Mouse (Mus musculus) liver, postnatal 0 days (tissue): ENCODE results near the gene Irak1. TPM values are rescaled to one million over a fixed set of nuclear protein-coding genes. Genes with fewer than 3 reads are reported as not detected.
A peak's percentile ranks its signal among the peaks of the same experiment; 100 is the strongest.

ENCODE experiments used
- ATAC-seq: fragments of 200-750 bp; cut with Nextera tagmentation; 2 replicates; pipeline ENCODE4 v1.8.0; 2017; ENCODE audit warnings: mild to moderate bottlenecking, moderate library complexity
- DNase-seq: peaks from one replicate; pipeline ENCODE4 v3.0.0-alpha.2; 2016
- H3K27ac ChIP-seq: fragments of 300-500 bp; sonication (generic); 2 replicates; pipeline ENCODE4 v1.5.1; 2014; ENCODE audit warnings: antibody characterized with exemption, moderate library complexity, mild to moderate bottlenecking, low read depth
- H3K27me3 ChIP-seq: fragments of 300-500 bp; sonication (generic); 2 replicates; pipeline ENCODE4 v1.6.1; 2014; ENCODE audit warnings: low read length, control low read depth, mixed read lengths; ENCODE audit not compliant: insufficient read depth
- H3K36me3 ChIP-seq: fragments of 300-500 bp; sonication (generic); replicated peaks from 2 replicates; pipeline ENCODE4 v1.6.1; 2014; ENCODE audit warnings: mild to moderate bottlenecking, control low read depth, low read length, moderate library complexity, mixed read lengths; ENCODE audit not compliant: insufficient read depth
- H3K4me1 ChIP-seq: fragments of 300-500 bp; sonication (generic); 2 replicates; pipeline ENCODE4 v1.6.1; 2014; ENCODE audit warnings: antibody characterized with exemption, mild to moderate bottlenecking, control low read depth; ENCODE audit not compliant: insufficient read depth
- H3K4me2 ChIP-seq: fragments of 300-500 bp; sonication (generic); 2 replicates; pipeline ENCODE4 v1.6.1; 2014; ENCODE audit warnings: low read depth, mild to moderate bottlenecking, low read length, moderate library complexity, mixed read lengths
- H3K4me3 ChIP-seq: fragments of 300-500 bp; sonication (generic); 2 replicates; pipeline ENCODE4 v1.5.1; 2014; ENCODE audit warnings: low read depth, low read length
- H3K9ac ChIP-seq: fragments of 300-500 bp; sonication (generic); replicated peaks from 2 replicates; pipeline ENCODE4 v1.6.1; 2014; ENCODE audit warnings: mild to moderate bottlenecking, moderate library complexity
- H3K9me3 ChIP-seq: fragments of 300-500 bp; sonication (generic); 2 replicates; pipeline ENCODE4 v1.6.1; 2016; ENCODE audit warnings: mild to moderate bottlenecking, control low read depth, low read length, mixed read lengths
- CTCF ChIP-seq: sonication (generic); IDR thresholded peaks from 2 replicates; pipeline ENCODE4 v1.5.1; 2016; ENCODE audit warnings: antibody characterized with exemption, low read depth
- EP300 ChIP-seq: IDR thresholded peaks from 2 replicates; pipeline ENCODE4 v1.6.1; 2016; ENCODE audit warnings: antibody characterized with exemption, low read depth, mild to moderate bottlenecking
- WGBS: fragments of 180-500 bp; shearing (Covaris S2); extraction: QIAGEN DNeasy Blood & Tissue Kit; methylation state at CpG from one replicate; pipeline ENCODE4 v1.1.7; 2014; ENCODE audit not compliant: insufficient replicate concordance; 5-methylcytosine and 5-hydroxymethylcytosine counted together
- polyA plus RNA-seq: library from polyadenylated mRNA; unstranded; fragments of >200 nt; fragmentation: Nextera tagmentation; extraction: Ambion mirVana; gene quantifications from 2 replicates; pipeline ENCODE4 v1.2.1, GENCODE M21; 2015

The Irak1 gene
- polyA plus RNA-seq, result 17.9 and 18.7 TPM in 2 replicates

DNA sequence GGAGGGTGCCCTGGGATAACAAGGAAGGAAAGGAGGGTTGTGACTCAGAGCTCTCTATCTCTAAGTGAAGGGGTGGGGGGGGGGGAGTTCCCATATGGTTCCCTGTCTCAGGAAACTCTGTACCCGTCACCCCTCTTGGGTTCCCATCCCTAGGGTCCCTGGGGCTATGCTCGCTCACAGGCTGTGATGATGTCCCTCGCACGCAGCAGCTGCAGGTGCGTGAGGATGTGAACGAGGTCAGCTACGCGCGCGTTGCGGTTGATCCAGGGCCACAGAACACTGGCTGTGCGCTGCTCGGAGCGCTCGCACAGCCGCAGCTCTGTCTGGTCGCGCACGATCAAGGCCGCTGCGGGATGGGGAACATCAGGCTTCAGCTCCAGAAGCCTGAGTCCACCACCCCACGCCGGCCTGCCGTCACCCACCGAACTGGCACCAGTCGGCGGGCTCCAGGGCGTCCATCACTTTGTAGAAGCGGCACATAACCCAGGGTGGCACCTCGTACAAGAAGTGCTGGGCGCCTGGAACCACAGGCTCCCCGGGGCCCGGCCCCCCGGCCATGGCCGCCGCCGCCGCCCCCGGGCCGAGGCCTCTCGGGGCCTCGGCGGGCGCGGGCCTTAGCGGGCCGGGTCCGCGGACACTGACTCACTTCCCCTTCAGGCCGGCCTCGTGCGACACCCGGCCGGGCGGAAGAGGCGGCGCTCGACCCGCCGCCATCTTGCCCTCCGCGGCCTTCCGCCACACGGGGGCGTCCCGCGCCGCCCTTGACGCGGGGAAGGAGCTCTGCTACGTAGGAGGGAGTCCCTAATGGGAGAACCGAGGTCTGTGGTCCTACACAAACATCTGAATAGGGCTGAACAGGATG, at the start of gene Irak1:
Irak1 (minus strand) TSS at position 731 of the 862 bp plus-strand sequence.
- H3K9ac ChIP-seq, result peak within 1 kb of the TSS; percentile 90
- H3K9me3 ChIP-seq, result no peaks in the 10 kb centered on the region
- WGBS, result 13% methylated on average over 55 of the region's 72 CpGs

DNA sequence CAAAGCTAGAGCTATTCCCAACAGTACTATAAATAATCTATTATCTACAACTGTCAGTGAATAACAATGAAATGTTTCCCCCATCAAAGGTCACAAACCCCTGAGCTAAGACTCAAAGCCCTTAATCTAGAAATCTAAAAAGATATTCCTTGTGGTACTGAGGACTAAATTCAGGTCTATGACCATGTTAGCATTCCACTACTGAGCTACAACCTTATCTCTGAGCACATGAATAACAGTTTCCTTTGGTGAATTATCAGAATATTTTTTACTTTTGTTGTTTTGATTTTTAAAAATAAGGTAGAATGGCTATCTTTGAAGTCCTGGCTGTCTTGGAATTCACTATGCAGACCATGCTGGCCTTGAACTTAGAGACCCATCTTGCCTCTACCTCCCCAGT, 47.1 kb upstream of the Irak1 start:
- Histone ChIP-seq H3K27ac (no peak overlapping the region), H3K9me3 (no peaks in the 10 kb centered on the region), H3K27me3 (no peaks in the 10 kb centered on the region; the same call in 1 of the 2 replicates), H3K4me3 (no peak overlapping the region), H3K36me3 (no peaks in the 10 kb centered on the region; the same call in 1 of the 2 replicates), H3K4me1 (no peaks in the 10 kb centered on the region), H3K9ac (no peak overlapping the region), H3K4me2 (no peak overlapping the region)
- no peak for TF ChIP-seq EP300
- TF ChIP-seq CTCF, result no peak
- DNase-seq (no peak), ATAC-seq (no peak)

More for the DNA sequence above, at the start of gene Irak1:
- peak within 1 kb of the TSS; percentile 76 for H3K27ac ChIP-seq
- H3K4me3 ChIP-seq, result peak within 1 kb of the TSS; percentile 68
- no peaks in the 10 kb centered on the region for H3K27me3 ChIP-seq
- DNase-seq (peak; percentile 87), ATAC-seq (peak; percentile 94)
- H3K4me2 ChIP-seq, result peak within 1 kb of the TSS; percentile 81
- no peaks in the 10 kb centered on the region; the same call in 1 of the 2 replicates for H3K36me3 ChIP-seq
- TF ChIP-seq EP300, result no peak
- peak; percentile 82 for TF ChIP-seq CTCF
- peaks cover 10% of the 10 kb centered on the region for H3K4me1 ChIP-seq

DNA sequence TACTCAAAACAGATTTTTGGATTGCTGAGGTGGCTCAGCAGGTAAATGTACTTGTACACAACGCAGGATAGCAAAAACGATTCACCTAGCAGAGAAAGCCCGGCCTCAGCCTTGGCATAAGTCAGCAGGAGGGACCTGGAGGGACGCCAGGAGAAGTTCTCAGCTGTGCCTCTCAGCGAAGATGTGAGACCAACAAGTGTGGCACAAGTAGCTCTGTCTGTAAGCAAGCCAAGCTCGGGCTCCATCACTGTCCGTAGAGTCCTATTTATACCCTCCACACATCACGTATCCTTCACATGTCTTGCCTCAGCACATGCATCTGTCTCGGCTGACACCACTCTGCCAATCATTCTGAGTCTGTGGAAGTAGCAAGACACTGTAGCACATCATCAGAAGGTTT, 44.2 kb upstream of the Irak1 start:
- no peaks in the 10 kb centered on the region; the same call in 1 of the 2 replicates for H3K36me3 ChIP-seq
- H3K4me1 ChIP-seq, result no peaks in the 10 kb centered on the region
- TF ChIP-seq EP300 (no peak), CTCF (no peak)
- DNase-seq (no peak), ATAC-seq (no peak)
- no peak overlapping the region for H3K9ac ChIP-seq
- H3K4me3 ChIP-seq, result no peak overlapping the region
- WGBS, result 83% methylated on average over 9 of the region's 9 CpGs
- no peak overlapping the region for H3K27ac ChIP-seq
- H3K9me3 ChIP-seq, result no peaks in the 10 kb centered on the region
- no peaks in the 10 kb centered on the region; the same call in 1 of the 2 replicates for H3K27me3 ChIP-seq
- no peak overlapping the region for H3K4me2 ChIP-seq

DNA sequence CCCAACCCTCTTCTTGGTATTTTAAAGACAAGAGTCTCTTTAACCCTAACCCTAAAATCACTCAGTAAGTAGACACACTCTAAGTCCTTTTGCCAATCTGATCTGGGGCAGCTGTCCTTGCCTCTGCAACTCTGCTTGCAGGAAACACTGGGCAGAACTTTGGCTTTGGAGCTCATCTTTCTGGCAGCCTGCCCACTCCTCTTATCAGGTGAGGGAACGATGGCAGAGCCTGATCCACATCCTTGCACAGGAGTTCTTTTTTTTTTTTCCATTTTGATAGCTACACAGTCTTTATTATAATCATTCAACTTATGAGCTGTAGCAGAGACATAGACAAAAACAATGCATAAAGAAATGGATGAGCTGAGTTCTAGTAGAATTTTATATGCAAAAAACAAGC, 21.4 kb upstream of the Irak1 start:
- 39% methylated on average over 1 of the region's 1 CpGs for WGBS
- DNase-seq, result no peak
- Histone ChIP-seq H3K9ac (no peak overlapping the region), H3K36me3 (no peaks in the 10 kb centered on the region), H3K4me2 (no peak overlapping the region), H3K27me3 (no peaks in the 10 kb centered on the region), H3K4me3 (no peak overlapping the region), H3K9me3 (no peaks in the 10 kb centered on the region), H3K27ac (no peak overlapping the region), H3K4me1 (no peaks in the 10 kb centered on the region; the same call in 1 of the 2 replicates)
- no peak for TF ChIP-seq CTCF
- no peak for TF ChIP-seq EP300
- no peak for ATAC-seq

DNA sequence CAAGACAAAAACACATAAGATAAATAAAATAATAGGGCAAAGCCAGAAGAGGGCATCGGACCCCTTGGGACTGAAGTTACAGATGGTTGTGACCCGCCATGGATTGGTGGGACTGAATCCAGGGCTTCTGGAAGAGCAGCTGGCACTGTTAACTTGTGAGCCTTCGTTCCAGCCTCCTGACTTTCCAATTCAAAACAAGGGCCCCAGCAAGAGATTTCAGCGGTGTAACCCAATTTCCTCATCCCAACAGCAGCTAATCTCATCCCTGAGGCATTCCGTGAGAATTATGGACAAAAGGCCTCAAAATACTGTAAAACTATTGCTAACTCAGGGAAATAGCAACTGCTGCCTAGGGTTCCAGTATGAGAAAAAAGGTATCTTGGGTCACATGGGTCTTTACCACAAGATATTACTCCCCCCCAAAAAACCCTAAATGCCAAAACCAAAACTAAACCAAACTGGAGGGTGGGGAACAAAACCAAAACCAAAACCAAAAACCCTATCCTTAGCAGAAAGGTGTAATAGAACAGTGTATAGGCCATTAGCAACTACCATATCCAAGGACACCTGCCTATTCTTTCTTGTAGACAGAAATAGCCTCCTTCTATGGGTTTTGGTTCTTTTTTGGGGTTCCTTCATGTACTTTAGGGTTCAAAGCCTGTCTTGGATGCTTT, 14.1 kb upstream of the Irak1 start:
- H3K36me3 ChIP-seq, result peaks cover 5% of the 10 kb centered on the region; the same call in 1 of the 2 replicates
- H3K27ac ChIP-seq, result no peak overlapping the region
- DNase-seq (no peak), ATAC-seq (no peak)
- no peaks in the 10 kb centered on the region for H3K27me3 ChIP-seq
- no peak for TF ChIP-seq EP300
- TF ChIP-seq CTCF, result no peak
- no peaks in the 10 kb centered on the region for H3K4me1 ChIP-seq
- no peak overlapping the region for H3K4me2 ChIP-seq
- H3K9ac ChIP-seq, result no peak overlapping the region
- H3K9me3 ChIP-seq, result no peaks in the 10 kb centered on the region
- no peak overlapping the region for H3K4me3 ChIP-seq
- 81% methylated on average over 5 of the region's 5 CpGs for WGBS

DNA sequence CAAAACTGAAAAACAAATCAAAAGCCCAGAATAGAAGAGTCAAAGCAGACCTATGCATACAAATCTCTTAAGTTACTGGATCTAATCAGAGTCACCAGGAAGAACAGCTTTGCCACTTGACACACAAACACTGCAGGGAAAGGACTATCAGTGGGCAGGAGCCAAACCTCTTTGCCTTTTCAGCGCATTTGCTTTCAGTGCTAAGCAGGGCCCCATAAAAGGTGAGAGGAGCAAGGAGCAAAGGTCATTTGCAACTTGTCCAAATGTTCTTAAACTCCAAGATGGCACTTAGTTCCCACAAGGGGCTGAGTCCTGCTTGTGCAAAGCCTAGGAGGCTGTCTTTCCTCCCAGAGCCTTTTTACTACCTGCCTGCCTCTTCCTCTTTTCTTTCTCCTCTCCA, 6.3 kb upstream of the Irak1 start:
- Histone ChIP-seq H3K9ac (no peak overlapping the region), H3K9me3 (no peaks in the 10 kb centered on the region), H3K27me3 (no peaks in the 10 kb centered on the region), H3K4me3 (no peak overlapping the region), H3K4me1 (no peaks in the 10 kb centered on the region), H3K4me2 (no peak overlapping the region), H3K36me3 (no peaks in the 10 kb centered on the region), H3K27ac (no peak overlapping the region)
- DNase-seq (no peak), ATAC-seq (no peak)
- TF ChIP-seq CTCF, result no peak
- TF ChIP-seq EP300, result no peak
- WGBS, result 53% methylated on average over 1 of the region's 1 CpGs
